Mouse (Mus musculus): ENCODE data around the gene Gm42791.

The Gm42791 gene

GRCm38 (mm10) chr5:148879218-148879617 lies 115.7 kb downstream of the Gm42791 start:
- peak; percentile 33 for DNase-seq (ENCODE audit: low read depth, low spot score)

DNA sequence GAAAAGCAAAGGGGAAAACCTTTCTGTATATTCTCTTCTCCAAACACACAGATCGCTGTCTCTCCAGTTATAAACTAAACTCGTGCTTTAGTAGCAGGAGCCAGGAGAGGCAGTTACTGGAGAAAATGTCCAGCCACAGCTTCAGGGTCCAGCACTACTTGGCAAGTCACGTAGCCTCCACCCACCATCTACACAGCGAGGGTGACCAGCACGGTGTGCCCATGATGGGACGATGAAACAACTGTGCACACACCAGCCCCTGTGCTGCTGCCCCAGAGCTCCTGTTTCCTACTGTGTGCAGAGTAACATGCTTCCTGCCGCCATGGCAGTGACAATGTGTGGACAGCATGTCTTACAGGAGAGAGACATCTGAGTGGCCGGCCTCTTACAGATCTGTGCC lies 121.8 kb downstream of the Gm42791 start:
- DNase-seq (ENCODE audit: low read depth, low spot score): no peak

DNA sequence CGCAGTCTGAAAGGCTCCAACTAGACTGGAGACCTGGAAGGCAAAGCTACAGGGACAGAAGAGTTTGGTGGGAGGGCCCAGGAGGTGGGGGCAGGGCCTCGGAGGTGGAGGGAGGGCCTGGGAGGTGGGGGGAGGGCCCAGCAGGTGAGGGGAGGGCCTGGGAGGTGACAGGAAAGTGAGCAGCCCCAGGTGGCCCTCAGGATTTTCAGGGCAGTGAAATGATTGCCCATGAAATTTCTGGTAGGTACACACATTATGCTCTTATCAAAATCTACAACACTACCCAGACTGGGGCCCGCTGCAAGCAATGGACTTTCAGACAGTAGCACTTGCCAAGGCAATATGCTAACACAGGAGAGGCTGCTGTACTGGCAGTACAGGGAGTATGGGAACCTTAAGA lies 125.4 kb downstream of the Gm42791 start:
- no peak for DNase-seq (ENCODE audit: low read depth, low spot score)

DNA sequence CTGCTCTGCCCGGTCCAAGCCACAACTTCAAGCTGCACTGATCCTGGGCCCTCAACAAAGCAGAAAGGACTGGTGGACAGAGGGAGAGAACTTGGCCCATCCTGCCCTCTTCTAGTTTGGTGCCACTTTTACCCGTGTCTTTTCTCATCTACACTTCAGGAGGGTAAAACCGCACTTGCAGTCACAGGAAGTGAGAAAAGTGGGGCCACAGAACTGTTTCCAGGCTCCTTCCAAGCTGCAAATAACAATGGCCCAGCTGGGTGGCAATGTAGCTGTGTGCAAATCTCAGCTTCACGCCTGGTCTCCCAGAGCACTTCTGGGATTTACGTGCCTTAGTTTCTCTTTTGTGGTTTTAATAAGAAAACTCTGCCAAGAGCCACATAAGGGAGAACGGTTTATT lies 127.2 kb downstream of the Gm42791 start:
- no peak for DNase-seq (ENCODE audit: low read depth, low spot score)

GRCm38 (mm10) chr5:148867171-148867570 lies 127.8 kb downstream of the Gm42791 start:
- no peak for DNase-seq (ENCODE audit: low read depth, low spot score)

DNA sequence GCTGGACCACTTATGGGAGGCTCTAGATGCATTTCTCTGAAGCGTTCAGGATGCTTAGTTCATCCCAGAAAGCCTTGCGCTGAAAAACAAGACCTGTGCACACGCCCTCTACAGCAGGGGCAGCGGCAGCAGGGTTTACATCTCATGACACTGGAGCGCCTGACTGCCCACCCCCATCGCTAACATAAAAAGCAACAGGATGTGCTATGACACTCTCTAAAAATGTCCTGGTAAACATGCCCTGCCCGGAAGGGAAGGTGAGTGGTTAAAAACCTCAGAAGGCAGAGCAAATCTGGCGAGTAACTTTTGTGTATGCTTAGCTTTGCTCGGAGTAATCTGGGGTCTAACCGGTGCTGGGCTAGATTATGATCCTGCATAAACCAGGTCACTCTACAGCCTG lies 128.4 kb downstream of the Gm42791 start:
- DNase-seq (ENCODE audit: low read depth, low spot score): no peak

DNA sequence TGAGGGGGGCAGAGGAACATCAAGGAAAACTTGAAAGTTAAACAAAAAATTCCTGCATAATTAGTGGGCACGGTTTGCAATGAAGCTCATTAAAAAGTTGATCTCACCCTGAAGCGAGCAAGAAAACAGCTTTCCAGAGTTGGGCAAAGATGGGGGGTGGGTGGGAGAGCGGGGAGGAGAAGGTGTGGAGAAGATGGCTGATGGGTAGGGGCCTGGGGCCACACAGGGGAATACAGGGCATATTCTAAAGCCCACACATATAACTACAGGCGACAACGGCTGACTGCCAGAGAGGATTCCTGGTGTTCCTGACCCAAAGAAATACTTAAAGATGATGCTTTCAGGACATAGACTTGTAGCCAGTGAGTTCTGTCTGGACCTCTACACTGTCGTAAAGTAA lies 131.5 kb downstream of the Gm42791 start:
- DNase-seq (ENCODE audit: low read depth, low spot score): no peak

DNA sequence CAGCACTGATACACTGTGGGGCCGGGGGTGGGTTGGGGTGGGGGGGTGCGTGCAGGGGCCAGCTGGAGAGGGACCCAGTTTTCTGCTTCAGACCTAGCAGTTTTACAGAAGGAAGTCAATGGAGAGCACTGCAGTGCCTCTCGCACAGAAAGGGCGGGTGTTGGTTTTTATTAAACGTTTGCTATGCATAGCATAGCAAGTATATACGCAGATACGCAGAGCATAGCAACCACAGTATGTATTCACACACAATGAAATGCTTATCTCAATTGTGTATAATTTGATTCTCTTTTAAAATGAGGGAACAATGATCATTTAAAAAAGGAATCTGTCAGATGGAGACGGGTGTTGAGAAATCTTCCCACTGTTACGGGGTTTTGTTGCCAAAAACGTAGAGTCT lies 132.1 kb downstream of the Gm42791 start:
- no peak for DNase-seq (ENCODE audit: low read depth, low spot score)

DNA sequence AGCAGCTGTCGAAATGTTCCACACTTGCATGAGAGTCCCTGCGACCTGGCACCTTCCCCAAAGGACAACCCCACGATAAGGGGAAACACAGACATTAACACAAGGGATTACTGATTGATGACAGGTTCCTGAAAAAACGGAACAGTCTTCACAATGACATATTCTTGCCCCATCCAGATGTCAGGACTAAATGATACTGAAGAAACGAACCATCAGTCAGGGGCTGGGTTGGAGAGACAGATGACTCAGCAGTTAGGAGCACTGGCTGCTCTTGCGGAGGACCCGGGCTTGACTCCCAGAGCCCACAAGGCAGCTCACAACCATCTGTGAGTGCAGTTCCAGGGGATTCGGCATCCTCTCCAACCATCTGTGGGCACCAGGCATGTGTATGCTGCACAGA lies 132.8 kb downstream of the Gm42791 start:
- DNase-seq (ENCODE audit: low read depth, low spot score): no peak

GRCm38 (mm10) chr5:148857522-148857921 lies 137.4 kb downstream of the Gm42791 start:
- no peak for DNase-seq (ENCODE audit: low read depth, low spot score)

- DNase-seq (ENCODE audit: low read depth, low spot score): no peak
These were observed 139.9 kb downstream of the Gm42791 start for GRCm38 (mm10) chr5:148855047-148855446.

DNA sequence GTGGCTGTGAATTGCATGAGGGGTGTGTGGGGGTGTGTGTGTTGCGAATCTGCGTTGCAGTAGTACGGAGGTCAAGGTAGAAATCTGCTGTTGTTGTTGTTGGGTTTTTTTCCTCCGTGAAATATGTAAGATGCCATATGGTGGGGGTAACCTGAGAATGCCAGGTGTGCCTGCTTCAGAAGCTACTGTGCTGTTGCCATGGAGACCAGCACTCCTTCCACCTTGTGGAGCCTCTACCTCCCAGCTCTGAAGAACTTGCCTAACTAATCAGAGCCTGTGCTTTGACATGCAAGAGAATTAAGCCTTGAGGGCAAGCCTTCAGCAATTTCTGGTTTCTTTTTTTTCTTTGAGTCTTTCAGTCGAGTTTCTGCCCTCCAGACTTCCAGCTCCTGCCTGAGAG lies 140.8 kb downstream of the Gm42791 start:
- no peak for DNase-seq (ENCODE audit: low read depth, low spot score)

GRCm38 (mm10) chr5:148849516-148849915 lies 145.4 kb downstream of the Gm42791 start:
- DNase-seq (ENCODE audit: low read depth, low spot score): no peak

DNA sequence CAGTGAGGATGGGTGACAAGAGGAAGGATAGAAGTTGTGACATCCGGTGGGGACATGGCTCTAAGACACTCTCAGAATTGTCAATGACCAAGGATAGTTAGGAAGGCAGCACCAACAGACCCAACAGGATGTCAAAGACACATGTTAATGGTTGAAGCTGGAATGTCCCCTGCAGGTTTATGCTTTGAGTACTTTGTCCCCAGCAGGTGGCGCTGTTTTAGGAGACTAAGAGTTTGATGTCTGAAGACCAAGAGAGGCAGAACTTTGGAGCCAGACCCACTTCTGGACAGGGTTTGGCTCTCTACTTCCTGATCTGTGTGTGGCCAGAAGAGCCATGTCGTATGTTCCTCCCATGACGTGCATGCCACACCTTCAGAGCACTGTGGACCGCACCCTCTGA lies 147.9 kb downstream of the Gm42791 start:
- no peak for DNase-seq (ENCODE audit: low read depth, low spot score)

Measured in WW6 (cell line).